Mouse (Mus musculus): ENCODE data around the gene Ino80e. TPM values are rescaled to one million over a fixed set of nuclear protein-coding genes. Genes with fewer than 3 reads are reported as not detected.
A peak's percentile ranks its signal among the peaks of the same experiment; 100 is the strongest.

Ino80e gene
- total and polyA plus RNA-seq, 3 experiments, result 93.0 to 476 (median 189) TPM

DNA sequence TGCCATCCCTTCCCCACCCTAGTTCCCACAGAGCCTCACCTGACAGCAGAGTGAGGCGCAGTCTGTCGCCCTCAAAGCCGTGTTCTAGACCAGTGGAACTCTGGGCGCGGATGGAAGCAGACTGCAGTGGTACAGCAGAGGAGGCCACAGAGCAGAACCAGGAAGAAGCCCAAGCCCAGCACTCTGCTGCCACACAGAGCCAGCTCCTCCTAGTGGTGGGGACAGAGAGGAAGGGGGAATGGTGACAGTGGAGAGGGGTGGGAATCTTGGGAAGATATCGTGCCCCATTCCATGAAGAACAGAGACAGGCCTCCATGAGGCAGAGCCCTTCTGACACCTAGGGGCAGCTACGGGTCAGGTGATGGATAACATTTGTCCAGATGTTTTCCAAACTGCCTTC lies 26.7 kb upstream of the Ino80e start:
- TF ChIP-seq CTCF (IDR thresholded peaks at IDR 0.05 in 2 of 3, conservative IDR thresholded peaks at IDR 0.05 in 1 of 3; ENCODE audit: control insufficient read depth in 1 of 3, insufficient read depth in 1 of 3, low read depth in 2 of 3, low read length in 3 of 3, poor library complexity in 1 of 3, severe bottlenecking in 1 of 3) (peak; percentile 33 to 35 (median 34); a peak in 5 of 6 replicates), POLR2AphosphoS5 (IDR thresholded peaks at IDR 0.05; ENCODE audit: borderline replicate concordance, low read depth, low read length) (no peak)
- no peaks in the 10 kb centered on the region for H3K9me3 ChIP-seq (replicated peaks; ENCODE audit: insufficient read depth, low read length)
- no peak overlapping the region for H3K9ac ChIP-seq (ENCODE audit: control insufficient read depth, low read depth, low read length, poor library complexity, severe bottlenecking)
- DNase-seq (ENCODE audit: low read depth, low spot score), result no peak
- no peak overlapping the region for H3K27ac ChIP-seq (ENCODE audit: control insufficient read depth, low read depth, low read length)
- H3K27me3 ChIP-seq (ENCODE audit: control insufficient read depth in 1 of 2, insufficient read depth in 2 of 2, low read length in 2 of 2), result no peaks in the 10 kb centered on the region
- H3K79me2 ChIP-seq (ENCODE audit: control insufficient read depth, insufficient read depth, low read length, poor library complexity), result peaks cover 6% of the 10 kb centered on the region
- H3K4me3 ChIP-seq (ENCODE audit: control insufficient read depth in 1 of 2, insufficient read depth in 1 of 2, low read depth in 2 of 2, low read length in 2 of 2), result no peak overlapping the region
- peaks cover 0 to 8% of the 10 kb centered on the region in 2 experiments; a peak in 2 of 4 replicates for H3K4me1 ChIP-seq (ENCODE audit: control insufficient read depth in 1 of 2, insufficient read depth in 2 of 2, low read length in 2 of 2)
- peaks cover 0 to 6% of the 10 kb centered on the region in 2 experiments; a peak in 2 of 4 replicates for H3K36me3 ChIP-seq (ENCODE audit: control insufficient read depth in 1 of 2, insufficient read depth in 2 of 2, low read length in 2 of 2)

DNA sequence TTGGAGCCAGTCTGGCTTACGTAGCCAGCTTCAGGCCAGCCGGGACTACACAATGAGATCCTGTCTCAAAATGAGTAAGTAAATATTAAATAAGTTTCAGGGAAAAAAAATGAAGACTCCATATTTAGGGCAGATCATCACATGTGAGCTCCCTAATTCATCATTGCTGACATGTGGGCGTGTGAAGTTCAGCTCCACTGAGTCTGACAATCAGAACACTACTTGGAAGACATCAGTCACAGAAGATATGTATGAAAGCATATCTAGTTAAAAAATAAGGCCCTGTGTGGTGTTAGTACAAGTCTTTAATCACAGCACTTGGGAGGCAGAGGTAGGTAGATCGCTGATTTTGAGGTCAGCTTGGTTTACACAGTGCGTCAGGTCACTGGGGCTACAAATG lies 25.1 kb upstream of the Ino80e start:
- no peak overlapping the region for H3K27ac ChIP-seq (ENCODE audit: control insufficient read depth, low read depth, low read length)
- no peak overlapping the region for H3K9ac ChIP-seq (ENCODE audit: control insufficient read depth, low read depth, low read length, poor library complexity, severe bottlenecking)
- H3K4me3 ChIP-seq (ENCODE audit: control insufficient read depth in 1 of 2, insufficient read depth in 1 of 2, low read depth in 2 of 2, low read length in 2 of 2), result no peak overlapping the region
- no peak for DNase-seq (ENCODE audit: low read depth, low spot score)
- peaks cover 0 to 15% of the 10 kb centered on the region in 2 experiments; a peak in 2 of 4 replicates for H3K36me3 ChIP-seq (ENCODE audit: control insufficient read depth in 1 of 2, insufficient read depth in 2 of 2, low read length in 2 of 2)
- H3K4me1 ChIP-seq (ENCODE audit: control insufficient read depth in 1 of 2, insufficient read depth in 2 of 2, low read length in 2 of 2), result peaks cover 0 to 22% of the 10 kb centered on the region in 2 experiments; a peak in 3 of 4 replicates
- H3K79me2 ChIP-seq (ENCODE audit: control insufficient read depth, insufficient read depth, low read length, poor library complexity), result peaks cover 21% of the 10 kb centered on the region
- no peak for TF ChIP-seq ELF1 (IDR thresholded peaks at IDR 0.05; ENCODE audit: low read depth, low read length)
- no peak for TF ChIP-seq USF1 (IDR thresholded peaks at IDR 0.05; ENCODE audit: low read depth, low read length)
- no peak for TF ChIP-seq NRF1 (IDR thresholded peaks at IDR 0.05; ENCODE audit: insufficient read depth, low read depth, low read length, poor library complexity, severe bottlenecking)
- TF ChIP-seq CHD2 (IDR thresholded peaks at IDR 0.05; ENCODE audit: low read length), result no peak
- no peak for TF ChIP-seq ZC3H11A (IDR thresholded peaks at IDR 0.05; ENCODE audit: low read depth, low read length)
- no peak for TF ChIP-seq ETS1 (IDR thresholded peaks at IDR 0.05; ENCODE audit: low read depth, low read length)
- H3K27me3 ChIP-seq (ENCODE audit: control insufficient read depth in 1 of 2, insufficient read depth in 2 of 2, low read length in 2 of 2), result no peaks in the 10 kb centered on the region
- H3K9me3 ChIP-seq (replicated peaks; ENCODE audit: insufficient read depth, low read length), result no peaks in the 10 kb centered on the region

DNA sequence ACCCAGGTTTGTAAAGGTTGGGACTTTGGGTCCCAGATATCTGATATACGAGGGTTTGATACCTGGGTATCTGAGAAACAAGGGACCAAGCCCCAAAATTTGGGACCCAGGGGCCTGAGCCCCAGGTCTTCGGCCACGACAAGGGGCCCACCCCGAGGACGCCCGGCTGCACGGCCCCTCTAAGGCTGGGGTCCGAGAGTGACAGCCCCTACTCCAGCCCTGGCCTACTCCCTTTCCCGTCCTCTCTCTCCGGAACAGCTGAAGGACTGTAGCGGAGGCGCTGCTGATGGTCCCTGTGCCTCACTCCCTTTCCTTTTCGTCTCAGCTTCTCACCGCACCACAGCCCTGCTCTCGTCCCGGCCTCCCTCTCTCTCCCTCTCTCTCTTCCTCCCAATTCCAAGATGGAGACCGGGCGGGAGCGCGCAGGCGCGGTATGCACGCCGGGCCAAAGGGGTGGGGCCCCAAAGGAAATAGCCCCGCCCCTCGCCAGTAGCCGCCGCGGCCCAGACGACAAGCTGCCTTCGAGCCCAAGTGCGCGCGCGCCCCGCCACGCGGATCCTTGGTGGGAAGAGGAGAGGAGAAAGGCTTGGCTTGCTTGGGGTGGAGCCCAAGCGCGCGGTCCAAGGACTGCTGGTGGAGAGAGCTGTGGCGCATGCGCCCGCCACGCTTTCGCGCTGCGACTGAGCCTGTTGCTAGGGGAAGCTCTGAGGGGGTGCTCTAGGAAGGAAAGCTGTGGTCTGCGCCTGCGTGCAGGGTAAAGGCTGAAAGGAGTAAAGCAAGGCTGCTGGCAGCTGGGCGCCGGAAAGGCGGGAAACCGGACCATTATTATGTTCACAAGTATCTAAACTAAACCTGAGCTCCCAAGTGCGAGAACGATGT lies 22.3 kb upstream of the Ino80e start, which contains the start of gene Taok2:
Gene Taok2, minus strand, starts transcription at position 418 of the 879 bp plus-strand sequence.
- H3K36me3 ChIP-seq (ENCODE audit: control insufficient read depth in 1 of 2, insufficient read depth in 2 of 2, low read length in 2 of 2), result peaks cover 0 to 18% of the 10 kb centered on the region in 2 experiments; a peak in 3 of 4 replicates
- peak within 1 kb of the TSS; percentile 92 for H3K27ac ChIP-seq (ENCODE audit: control insufficient read depth, low read depth, low read length)
- peaks cover 31% of the 10 kb centered on the region for H3K79me2 ChIP-seq (ENCODE audit: control insufficient read depth, insufficient read depth, low read length, poor library complexity)
- no peaks in the 10 kb centered on the region for H3K27me3 ChIP-seq (ENCODE audit: control insufficient read depth in 1 of 2, insufficient read depth in 2 of 2, low read length in 2 of 2)
- H3K4me3 ChIP-seq (ENCODE audit: control insufficient read depth in 1 of 2, insufficient read depth in 1 of 2, low read depth in 2 of 2, low read length in 2 of 2), result peak within 1 kb of the TSS; percentile 75 to 80
- peaks cover 0 to 27% of the 10 kb centered on the region in 2 experiments; a peak in 3 of 4 replicates for H3K4me1 ChIP-seq (ENCODE audit: control insufficient read depth in 1 of 2, insufficient read depth in 2 of 2, low read length in 2 of 2)
- DNase-seq (ENCODE audit: low read depth, low spot score), result peak; percentile 99
- no peaks in the 10 kb centered on the region for H3K9me3 ChIP-seq (replicated peaks; ENCODE audit: insufficient read depth, low read length)
- peak within 1 kb of the TSS; percentile 83 for H3K9ac ChIP-seq (ENCODE audit: control insufficient read depth, low read depth, low read length, poor library complexity, severe bottlenecking)
- TF ChIP-seq RAD21 (IDR thresholded peaks at IDR 0.05; ENCODE audit: low read depth, low read length) (no peak), USF1 (IDR thresholded peaks at IDR 0.05; ENCODE audit: low read depth, low read length) (peak; percentile 46; the same call in 1 of the 2 replicates), NELFE (IDR thresholded peaks at IDR 0.05; ENCODE audit: low read depth, low read length) (peak; percentile 80), MAFK (IDR thresholded peaks at IDR 0.05; ENCODE audit: borderline replicate concordance, low read depth, low read length) (no peak), TAL1 (IDR thresholded peaks at IDR 0.05; ENCODE audit: low read length) (no peak), ELF1 (IDR thresholded peaks at IDR 0.05; ENCODE audit: low read depth, low read length) (0 out of 2 replicates have a peak, but pooled peaks have one; percentile 48), CHD1 (IDR thresholded peaks at IDR 0.05; ENCODE audit: low read depth, low read length) (no peak), HCFC1 (IDR thresholded peaks at IDR 0.05; ENCODE audit: low read depth, low read length) (peak; percentile 77), ZMIZ1 (IDR thresholded peaks at IDR 0.05; ENCODE audit: low read depth, low read length) (peak; percentile 89), GABPA (IDR thresholded peaks at IDR 0.05; ENCODE audit: low read depth, low read length) (no peak), UBTF (IDR thresholded peaks at IDR 0.05; ENCODE audit: borderline replicate concordance, insufficient read depth, low read depth, low read length) (no peak), GATA1 (IDR thresholded peaks at IDR 0.05; ENCODE audit: low read depth, low read length) (no peak), MYC (IDR thresholded peaks at IDR 0.05; ENCODE audit: low read depth, low read length) (peak; percentile 87), MAZ (IDR thresholded peaks at IDR 0.05; ENCODE audit: low read depth, low read length) (no peak; the same call in 1 of the 2 replicates), E2F4 (IDR thresholded peaks at IDR 0.05; ENCODE audit: borderline replicate concordance, low read depth, low read length) (peak; percentile 96), ZKSCAN1 (IDR thresholded peaks at IDR 0.05; ENCODE audit: low read depth, low read length) (no peak), POLR2AphosphoS5 (IDR thresholded peaks at IDR 0.05; ENCODE audit: borderline replicate concordance, low read depth, low read length) (no peak)
